Mouse (Mus musculus): Measurements from ENCODE around the gene Nek11.

- no peak for TF ChIP-seq CTCF (IDR thresholded peaks at IDR 0.05; ENCODE audit: low read depth, low read length)
- TF ChIP-seq POLR2AphosphoS5 (IDR thresholded peaks at IDR 0.05; ENCODE audit: insufficient replicate concordance, low read depth, low read length): no peak
- no peak for TF ChIP-seq TAL1 (conservative IDR thresholded peaks at IDR 0.05; ENCODE audit: low read depth, low read length)
- TF ChIP-seq GATA1 (IDR thresholded peaks at IDR 0.05; ENCODE audit: borderline replicate concordance, low read length): no peak
- no peak for TF ChIP-seq GATA2 (IDR thresholded peaks at IDR 0.05; ENCODE audit: borderline replicate concordance, low read depth, low read length)
These were observed 132.2 kb downstream of the Nek11 start for GRCm38 (mm10) chr9:105263140-105263539.

Measured in G1E (cell line).